Mouse (Mus musculus) heart, embryonic 13.5 days (tissue): ENCODE data around the gene Selenow. TPM values are rescaled to one million over a fixed set of nuclear protein-coding genes. Genes with fewer than 3 reads are reported as not detected.
A peak's percentile ranks its signal among the peaks of the same experiment; 100 is the strongest.
"Not testable (repeated sequence)": the region's sequence is repeated elsewhere in the genome, so short reads cannot be mapped to it uniquely, and the experiment has no call there.

Source experiments
- ATAC-seq: fragments of 200-750 bp; cut with Nextera tagmentation; 2 replicates; pipeline ENCODE4 v1.8.0; 2017; ENCODE audit warnings: moderate TSS enrichment; ENCODE audit not compliant: insufficient number of reproducible peaks, low FRiP score, low TSS enrichment; ENCODE audit errors: extremely low read depth
- H3K27ac ChIP-seq: fragments of 300-500 bp; sonication (generic); replicated peaks from 2 replicates; pipeline ENCODE4 v1.5.1; 2015; ENCODE audit warnings: moderate library complexity, mild to moderate bottlenecking, inconsistent platforms
- H3K27me3 ChIP-seq: fragments of 300-500 bp; sonication (generic); replicated peaks from 2 replicates; pipeline ENCODE4 v1.6.1; 2015; ENCODE audit warnings: mild to moderate bottlenecking, inconsistent platforms
- H3K36me3 ChIP-seq: fragments of 300-500 bp; sonication (generic); 2 replicates; pipeline ENCODE4 v1.6.1; 2015; ENCODE audit warnings: mild to moderate bottlenecking, inconsistent platforms
- H3K4me1 ChIP-seq: fragments of 300-500 bp; sonication (generic); 2 replicates; pipeline ENCODE4 v1.6.1; 2015; ENCODE audit warnings: inconsistent platforms
- H3K4me2 ChIP-seq: fragments of 300-500 bp; sonication (generic); 2 replicates; pipeline ENCODE4 v1.6.1; 2015; ENCODE audit warnings: inconsistent platforms, mild to moderate bottlenecking, moderate library complexity
- H3K4me3 ChIP-seq: fragments of 300-500 bp; sonication (generic); 2 replicates; pipeline ENCODE4 v1.5.1; 2015; ENCODE audit warnings: moderate library complexity, mild to moderate bottlenecking, inconsistent platforms
- H3K9ac ChIP-seq: fragments of 300-500 bp; sonication (generic); 2 replicates; pipeline ENCODE4 v1.6.1; 2015; ENCODE audit warnings: inconsistent platforms, mild to moderate bottlenecking, moderate library complexity
- H3K9me3 ChIP-seq: fragments of 300-500 bp; sonication (generic); 2 replicates; pipeline ENCODE4 v1.6.1; 2016; ENCODE audit warnings: inconsistent platforms
- WGBS: fragments of 180-500 bp; shearing (Covaris S2); methylation state at CpG from one replicate; pipeline ENCODE4 v1.1.7; 2015; ENCODE audit warnings: mixed read lengths; 5-methylcytosine and 5-hydroxymethylcytosine counted together
- polyA plus RNA-seq: library from polyadenylated mRNA; unstranded; fragments of >200 nt; fragmentation: Nextera tagmentation; extraction: Ambion mirVana; gene quantifications from 2 replicates; pipeline ENCODE4 v1.2.1, GENCODE M21; 2015

Selenow gene
- polyA plus RNA-seq, 1 experiment from 2014 or later = 667 TPM

GRCm38 (mm10) chr7:15919947-15920346 lies 2.3 kb downstream of the Selenow start:
- Histone ChIP-seq H3K9ac (no peak overlapping the region), H3K27ac (no peak overlapping the region), H3K4me1 (peaks cover 25% of the 10 kb centered on the region), H3K27me3 (0 out of 2 replicates have a peak, but pooled peaks cover 6% of the 10 kb centered on the region), H3K9me3 (no peaks in the 10 kb centered on the region), H3K4me2 (peak overlapping the region; percentile 79), H3K36me3 (peaks cover 44% of the 10 kb centered on the region), H3K4me3 (peak overlapping the region; percentile 86)
- no peak for ATAC-seq
- WGBS = 82% methylated on average over 9 of the region's 9 CpGs

GRCm38 (mm10) chr7:15918371-15918770 lies 3.8 kb downstream of the Selenow start:
- Histone ChIP-seq H3K9ac (no peak overlapping the region), H3K36me3 (peaks cover 44% of the 10 kb centered on the region)
- ATAC-seq = no peak

GRCm38 (mm10) chr7:15916996-15917395 lies 5.2 kb downstream of the Selenow start:
- Histone ChIP-seq H3K4me3 (no peak overlapping the region), H3K4me2 (no peak overlapping the region), H3K9me3 (no peaks in the 10 kb centered on the region), H3K27me3 (no peaks in the 10 kb centered on the region), H3K9ac (no peak overlapping the region), H3K27ac (no peak overlapping the region), H3K36me3 (peaks cover 44% of the 10 kb centered on the region), H3K4me1 (peaks cover 24% of the 10 kb centered on the region)
- 77% methylated on average over 4 of the region's 4 CpGs for WGBS
- ATAC-seq = no peak

More at GRCm38 (mm10) chr7:15918371-15918770, 3.8 kb downstream of the Selenow start:
- Histone ChIP-seq H3K4me2 (no peak overlapping the region), H3K4me1 (peaks cover 25% of the 10 kb centered on the region), H3K9me3 (no peaks in the 10 kb centered on the region), H3K27me3 (no peaks in the 10 kb centered on the region), H3K27ac (no peak overlapping the region), H3K4me3 (no peak overlapping the region)

- Histone ChIP-seq H3K4me1 (peaks cover 21% of the 10 kb centered on the region), H3K9me3 (no peaks in the 10 kb centered on the region), H3K27ac (no peak overlapping the region), H3K9ac (no peak overlapping the region), H3K4me2 (no peak overlapping the region), H3K36me3 (peaks cover 44% of the 10 kb centered on the region), H3K4me3 (no peak overlapping the region), H3K27me3 (no peaks in the 10 kb centered on the region)
- ATAC-seq = no peak
- 70% methylated on average over 3 of the region's 3 CpGs for WGBS
These were observed 6.0 kb downstream of the Selenow start for GRCm38 (mm10) chr7:15916134-15916723.

GRCm38 (mm10) chr7:15915695-15916094 lies 6.5 kb downstream of the Selenow start:
- H3K4me2 ChIP-seq, H3K27ac ChIP-seq, H3K9me3 ChIP-seq, H3K4me3 ChIP-seq, ATAC-seq, H3K9ac ChIP-seq, H3K27me3 ChIP-seq: not testable (repeated sequence)
- peaks cover 16% of the 10 kb centered on the region for H3K4me1 ChIP-seq
- WGBS = 82% methylated on average over 4 of the region's 4 CpGs
- H3K36me3 ChIP-seq = peaks cover 44% of the 10 kb centered on the region

GRCm38 (mm10) chr7:15914751-15915150 lies 7.5 kb downstream of the Selenow start:
- H3K4me2 ChIP-seq = no peak overlapping the region
- peaks cover 6% of the 10 kb centered on the region; the same call in 1 of the 2 replicates for H3K4me1 ChIP-seq
- no peak for ATAC-seq
- H3K36me3 ChIP-seq = peaks cover 36% of the 10 kb centered on the region
- H3K9me3 ChIP-seq = no peaks in the 10 kb centered on the region
- H3K27ac ChIP-seq = no peak overlapping the region
- WGBS = 83% methylated on average over 2 of the region's 2 CpGs
- no peak overlapping the region for H3K9ac ChIP-seq
- no peaks in the 10 kb centered on the region for H3K27me3 ChIP-seq
- no peak overlapping the region for H3K4me3 ChIP-seq

GRCm38 (mm10) chr7:15914252-15914651 lies 8.0 kb downstream of the Selenow start:
- no peaks in the 10 kb centered on the region for H3K27me3 ChIP-seq
- no peak overlapping the region for H3K4me2 ChIP-seq
- peaks cover 31% of the 10 kb centered on the region for H3K36me3 ChIP-seq
- H3K4me1 ChIP-seq = 0 out of 2 replicates have a peak, but pooled peaks cover 4% of the 10 kb centered on the region
- 36% methylated on average over 2 of the region's 2 CpGs for WGBS
- H3K9ac ChIP-seq = no peak overlapping the region
- no peak overlapping the region for H3K4me3 ChIP-seq
- no peaks in the 10 kb centered on the region for H3K9me3 ChIP-seq
- ATAC-seq = no peak
- no peak overlapping the region for H3K27ac ChIP-seq

GRCm38 (mm10) chr7:15912183-15912582 lies 10.0 kb downstream of the Selenow start:
- H3K27me3 ChIP-seq = no peaks in the 10 kb centered on the region
- ATAC-seq = peak; percentile 35; the same call in 1 of the 2 replicates
- 0 out of 2 replicates have a peak, but pooled peaks cover 4% of the 10 kb centered on the region for H3K4me1 ChIP-seq
- H3K4me2 ChIP-seq = peak overlapping the region; percentile 22; the same call in 1 of the 2 replicates
- no peaks in the 10 kb centered on the region for H3K9me3 ChIP-seq
- peaks cover 12% of the 10 kb centered on the region for H3K36me3 ChIP-seq
- H3K27ac ChIP-seq = no peak overlapping the region
- H3K4me3 ChIP-seq = no peak overlapping the region
- 0 out of 2 replicates have a peak overlapping the region, but pooled peaks have one; percentile 28 for H3K9ac ChIP-seq
- under 1% methylated on average over 4 of the region's 4 CpGs for WGBS

- 67% methylated on average over 5 of the region's 5 CpGs for WGBS
- Histone ChIP-seq H3K4me2 (no peak overlapping the region), H3K4me1 (0 out of 2 replicates have a peak, but pooled peaks cover 4% of the 10 kb centered on the region), H3K36me3 (no peaks in the 10 kb centered on the region), H3K27ac (no peak overlapping the region), H3K9ac (no peak overlapping the region), H3K9me3 (no peaks in the 10 kb centered on the region), H3K4me3 (no peak overlapping the region), H3K27me3 (no peaks in the 10 kb centered on the region)
- no peak for ATAC-seq
These were observed 11.7 kb downstream of the Selenow start for GRCm38 (mm10) chr7:15910521-15910920.

- no peak overlapping the region for H3K4me3 ChIP-seq
- no peaks in the 10 kb centered on the region for H3K9me3 ChIP-seq
- no peak overlapping the region for H3K4me2 ChIP-seq
- H3K36me3 ChIP-seq = no peaks in the 10 kb centered on the region
- no peaks in the 10 kb centered on the region for H3K27me3 ChIP-seq
- no peak overlapping the region for H3K9ac ChIP-seq
- ATAC-seq = no peak
- no peak overlapping the region for H3K27ac ChIP-seq
- H3K4me1 ChIP-seq = 0 out of 2 replicates have a peak, but pooled peaks cover 4% of the 10 kb centered on the region
- 54% methylated on average over 8 of the region's 8 CpGs for WGBS
These were observed 14.1 kb downstream of the Selenow start for GRCm38 (mm10) chr7:15907971-15908590.

- WGBS = 77% methylated on average over 1 of the region's 1 CpGs
- Histone ChIP-seq H3K9me3 (no peaks in the 10 kb centered on the region), H3K4me3 (no peak overlapping the region), H3K9ac (no peak overlapping the region), H3K36me3 (no peaks in the 10 kb centered on the region), H3K27ac (no peak overlapping the region), H3K27me3 (no peaks in the 10 kb centered on the region), H3K4me1 (no peaks in the 10 kb centered on the region), H3K4me2 (no peak overlapping the region)
- ATAC-seq = no peak
These were observed 15.6 kb downstream of the Selenow start for GRCm38 (mm10) chr7:15906602-15907001.

- Histone ChIP-seq H3K4me2 (no peak overlapping the region), H3K9me3 (no peaks in the 10 kb centered on the region), H3K36me3 (no peaks in the 10 kb centered on the region), H3K4me1 (no peaks in the 10 kb centered on the region), H3K27ac (no peak overlapping the region), H3K9ac (no peak overlapping the region), H3K27me3 (no peaks in the 10 kb centered on the region), H3K4me3 (no peak overlapping the region)
- ATAC-seq = no peak
- whole genome bisulfite sequencing = 73% methylated on average over 7 of the region's 7 CpGs
These were observed 16.3 kb downstream of the Selenow start for GRCm38 (mm10) chr7:15905861-15906260.
